Mouse (Mus musculus) lung, embryonic 15.5 days (tissue): Measurements from ENCODE around the gene Vmn2r85. TPM values are rescaled to one million over a fixed set of nuclear protein-coding genes. Genes with fewer than 3 reads are reported as not detected.
"Not testable (repeated sequence)": the region's sequence is repeated elsewhere in the genome, so short reads cannot be mapped to it uniquely, and the experiment has no call there.

Experiments used
- ATAC-seq: fragments of 200-750 bp; cut with Nextera tagmentation; 2 replicates; pipeline ENCODE4 v1.8.0; 2017; ENCODE audit warnings: moderate number of reproducible peaks, borderline replicate concordance; ENCODE audit not compliant: low FRiP score, low TSS enrichment; ENCODE audit errors: extremely low read depth
- H3K27ac ChIP-seq: fragments of 300-500 bp; sonication (generic); 2 replicates; pipeline ENCODE4 v1.5.1; 2015; ENCODE audit warnings: moderate library complexity, mild to moderate bottlenecking, inconsistent platforms
- H3K27me3 ChIP-seq: fragments of 300-500 bp; sonication (generic); 2 replicates; pipeline ENCODE4 v1.6.1; 2015; ENCODE audit warnings: inconsistent platforms
- H3K36me3 ChIP-seq: fragments of 300-500 bp; sonication (generic); 2 replicates; pipeline ENCODE4 v1.6.1; 2015; ENCODE audit warnings: inconsistent platforms
- H3K4me1 ChIP-seq: fragments of 300-500 bp; sonication (generic); 2 replicates; pipeline ENCODE4 v1.6.1; 2015; ENCODE audit warnings: inconsistent platforms
- H3K4me2 ChIP-seq: fragments of 300-500 bp; sonication (generic); 2 replicates; pipeline ENCODE4 v1.6.1; 2015; ENCODE audit warnings: inconsistent platforms, mild to moderate bottlenecking, moderate library complexity
- H3K4me3 ChIP-seq: fragments of 300-500 bp; sonication (generic); 2 replicates; pipeline ENCODE4 v1.5.1; 2015; ENCODE audit warnings: mild to moderate bottlenecking, inconsistent platforms
- H3K9ac ChIP-seq: fragments of 300-500 bp; sonication (generic); 2 replicates; pipeline ENCODE4 v1.6.1; 2015; ENCODE audit warnings: inconsistent platforms
- H3K9me3 ChIP-seq: fragments of 300-500 bp; sonication (generic); 2 replicates; pipeline ENCODE4 v1.6.1; 2016; ENCODE audit warnings: inconsistent platforms
- WGBS: fragments of 180-500 bp; shearing (Covaris S2); methylation state at CpG from one replicate; pipeline ENCODE4 v1.1.7; 2015; 5-methylcytosine and 5-hydroxymethylcytosine counted together
- polyA plus RNA-seq: library from polyadenylated mRNA; unstranded; fragments of >200 nt; fragmentation: Nextera tagmentation; extraction: Ambion mirVana; gene quantifications from 2 replicates; pipeline ENCODE4 v1.2.1, GENCODE M21; 2015

Gene Vmn2r85
- not detected in 2 replicates for polyA plus RNA-seq

DNA sequence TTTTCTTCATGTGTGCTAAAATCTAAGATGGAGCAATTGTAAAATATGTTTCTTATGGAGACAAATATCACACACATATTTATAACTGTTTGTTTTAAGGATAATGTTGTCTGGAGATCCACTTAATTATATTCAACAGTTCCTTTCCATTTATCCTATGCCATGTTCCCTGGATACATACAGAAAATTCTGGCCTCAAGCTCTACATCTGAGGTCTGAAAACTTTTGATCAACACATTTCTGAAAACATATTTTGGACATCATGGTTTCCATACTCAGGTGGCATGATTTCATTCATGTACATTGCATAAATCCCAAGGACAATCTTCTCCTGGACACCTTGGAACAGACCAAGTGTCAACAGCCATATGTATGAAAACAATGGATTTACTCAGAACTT lies at the start of gene Vmn2r85:
TSS of gene Vmn2r85 (minus strand) at position 101 of the 400 bp plus-strand sequence.
- H3K4me2 ChIP-seq, H3K27me3 ChIP-seq, H3K9ac ChIP-seq, H3K27ac ChIP-seq, H3K9me3 ChIP-seq, H3K4me3 ChIP-seq, ATAC-seq, H3K4me1 ChIP-seq, H3K36me3 ChIP-seq: not testable (repeated sequence)

DNA sequence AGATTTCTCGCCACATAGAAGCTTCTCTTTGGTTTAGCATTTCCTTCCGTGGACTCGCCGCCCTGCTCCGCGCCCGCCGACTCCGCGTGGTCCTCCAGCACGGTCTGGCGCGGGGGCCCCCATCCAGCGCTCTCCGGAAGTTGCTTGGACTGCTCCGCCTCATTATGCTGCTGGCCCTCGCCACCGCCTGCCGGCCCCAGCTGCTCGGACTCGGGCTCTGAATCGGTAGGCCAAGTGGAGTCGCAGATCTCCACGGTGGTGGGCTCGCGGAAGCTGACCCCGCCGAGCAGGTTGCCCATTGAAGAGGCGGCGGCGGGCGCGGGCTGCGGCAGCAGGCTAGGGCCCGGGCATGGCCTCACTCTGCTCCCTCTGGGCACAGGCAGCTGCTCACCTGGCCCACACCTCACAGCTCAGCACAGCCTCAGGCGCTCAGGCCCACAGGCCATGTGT lies 40.8 kb upstream of the Vmn2r85 start:
- 4% methylated on average over 36 of the region's 36 CpGs for WGBS
- no peaks in the 10 kb centered on the region for H3K4me1 ChIP-seq
- H3K36me3 ChIP-seq, result no peaks in the 10 kb centered on the region
- H3K4me3 ChIP-seq, result peak overlapping the region; percentile 41
- H3K9me3 ChIP-seq, result no peaks in the 10 kb centered on the region
- peak overlapping the region; percentile 89 for H3K4me2 ChIP-seq
- no peak overlapping the region for H3K27ac ChIP-seq
- peak; percentile 98 for ATAC-seq
- peak overlapping the region; percentile 56 for H3K9ac ChIP-seq
- H3K27me3 ChIP-seq, result no peaks in the 10 kb centered on the region

DNA sequence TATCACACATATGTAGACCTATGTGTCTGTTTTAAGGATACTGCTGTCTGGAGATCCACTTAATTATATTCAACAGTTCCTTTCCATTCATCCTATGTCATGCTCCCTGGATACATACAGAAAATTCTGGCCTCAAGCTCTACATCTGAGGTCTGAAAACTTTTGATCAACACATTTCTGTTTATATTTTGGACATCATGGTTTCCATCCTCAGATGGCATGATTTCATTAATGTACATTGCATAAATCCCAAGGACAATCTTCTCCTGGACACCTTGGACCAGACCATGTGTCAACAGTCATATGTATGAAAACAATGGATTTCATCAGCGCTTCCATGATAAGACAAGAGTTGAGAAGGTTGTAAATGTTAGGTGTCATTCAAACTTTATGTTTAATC lies 26.4 kb upstream of the Vmn2r85 start, which contains the start of gene Vmn2r86:
TSS of gene Vmn2r86 (minus strand) at position 101 of the 400 bp plus-strand sequence.
- H3K4me3 ChIP-seq, H3K9me3 ChIP-seq, ATAC-seq, H3K4me1 ChIP-seq, H3K27me3 ChIP-seq, H3K36me3 ChIP-seq, H3K27ac ChIP-seq, H3K9ac ChIP-seq, H3K4me2 ChIP-seq: not testable (repeated sequence)
- WGBS, result 76% methylated on average over 1 of the region's 1 CpGs

DNA sequence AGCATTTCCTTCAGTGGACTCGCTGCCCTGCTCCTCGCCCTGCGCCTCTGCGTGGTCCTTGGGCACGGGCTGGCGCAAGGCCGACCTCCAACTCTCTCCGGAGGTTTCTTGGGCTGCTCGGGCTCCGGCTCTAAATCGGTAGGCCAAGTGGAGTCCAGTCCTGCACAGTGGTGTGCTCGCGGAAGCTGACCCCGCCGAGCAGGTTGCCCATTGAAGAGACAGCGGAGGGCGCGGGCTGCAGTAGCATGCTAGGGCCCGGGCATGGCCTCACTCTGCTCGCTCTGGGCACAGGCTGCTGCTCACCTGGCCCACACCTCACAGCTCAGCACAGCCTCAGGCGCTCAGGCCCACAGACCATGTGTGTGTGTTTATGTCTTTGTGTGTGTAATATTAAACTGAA lies 15.3 kb upstream of the Vmn2r85 start:
- Histone ChIP-seq H3K9me3 (no peaks in the 10 kb centered on the region), H3K4me3 (no peak overlapping the region), H3K4me1 (no peaks in the 10 kb centered on the region), H3K4me2 (no peak overlapping the region), H3K36me3 (no peaks in the 10 kb centered on the region), H3K27ac (no peak overlapping the region), H3K27me3 (no peaks in the 10 kb centered on the region), H3K9ac (no peak overlapping the region)
- 85% methylated on average over 21 of the region's 21 CpGs for WGBS
- no peak for ATAC-seq

DNA sequence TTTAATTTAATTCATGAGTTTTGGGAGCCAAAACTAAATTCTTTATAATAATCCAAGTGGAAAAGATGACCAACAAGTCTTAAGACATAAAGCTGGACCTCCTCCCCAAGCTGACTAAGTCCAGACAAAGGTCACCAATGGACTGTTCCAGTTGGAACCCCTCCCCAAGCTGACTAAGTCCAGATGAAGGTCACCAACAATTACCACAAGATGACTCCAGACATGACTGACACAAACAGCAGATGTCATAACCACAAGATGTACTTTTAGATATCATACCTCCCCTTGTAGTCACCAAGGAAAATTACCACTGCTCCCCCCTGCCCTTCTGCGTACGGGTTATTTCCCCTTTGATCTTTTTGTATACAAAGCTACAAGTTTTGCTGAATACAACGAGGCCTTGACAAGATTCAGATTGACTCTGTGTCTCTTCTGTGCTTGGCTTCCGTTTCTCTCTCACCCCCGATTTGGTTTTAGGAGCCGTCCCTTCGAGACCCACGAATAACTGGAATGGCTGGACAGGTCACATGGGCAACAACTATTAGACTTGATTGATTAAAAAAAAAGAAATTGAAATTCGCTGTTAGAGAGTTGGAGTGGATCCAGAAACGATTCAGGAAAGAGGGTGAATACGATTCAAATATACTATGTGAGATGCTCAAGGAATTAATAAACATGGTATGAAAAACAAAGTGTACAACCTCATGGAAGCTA lies 4.8 kb upstream of the Vmn2r85 start:
- H3K9me3 ChIP-seq, result not testable (repeated sequence)

DNA sequence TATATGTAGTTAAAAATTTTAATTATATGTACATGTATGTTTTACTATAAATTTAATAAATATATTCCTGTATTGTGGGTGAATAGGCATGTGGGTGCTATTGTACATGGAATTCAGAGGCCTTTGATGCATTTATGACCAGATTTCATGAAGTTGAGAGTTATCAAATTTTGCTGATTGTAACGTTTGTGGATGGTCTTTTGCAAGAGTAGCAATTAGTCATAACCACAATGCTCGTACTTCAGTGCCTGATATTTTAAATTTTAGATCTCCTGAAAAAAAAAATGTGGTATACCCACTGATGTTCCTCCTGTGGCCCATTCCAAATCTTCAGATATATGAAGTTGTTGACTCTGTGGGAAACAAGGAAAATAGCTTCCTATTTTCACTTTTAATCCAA lies 7.1 kb downstream of the Vmn2r85 start:
- H3K36me3 ChIP-seq, H3K9me3 ChIP-seq, H3K4me1 ChIP-seq, H3K9ac ChIP-seq, H3K27ac ChIP-seq, ATAC-seq, H3K4me3 ChIP-seq, H3K27me3 ChIP-seq, H3K4me2 ChIP-seq: not testable (repeated sequence)
- WGBS, result 63% methylated on average over 2 of the region's 2 CpGs

More for the DNA sequence above, 4.8 kb upstream of the Vmn2r85 start:
- not testable (repeated sequence) for H3K4me1 ChIP-seq, H3K9ac ChIP-seq, H3K27me3 ChIP-seq, H3K36me3 ChIP-seq, H3K27ac ChIP-seq, ATAC-seq, H3K4me2 ChIP-seq, H3K4me3 ChIP-seq
- WGBS, result 77% methylated on average over 11 of the region's 11 CpGs

DNA sequence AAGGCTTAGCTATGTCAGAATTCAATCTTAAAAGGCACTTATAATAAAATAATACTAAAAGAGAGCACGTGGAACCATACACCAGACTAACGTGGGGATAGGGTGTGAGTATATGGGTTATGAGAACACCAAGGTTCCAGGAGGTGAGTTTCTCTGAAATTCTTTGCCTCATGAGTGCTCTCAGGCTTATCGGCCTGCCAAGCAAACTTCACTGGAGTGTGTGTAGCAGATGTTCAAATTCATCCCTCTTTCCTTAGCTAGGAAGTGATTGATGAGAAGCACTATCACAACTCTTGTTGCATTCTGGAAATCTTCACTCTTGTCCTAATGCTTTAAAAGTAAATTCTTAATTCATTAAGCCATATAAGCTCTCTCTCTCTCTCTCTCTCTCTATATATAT lies 9.1 kb downstream of the Vmn2r85 start:
- WGBS, result 73% methylated on average over 3 of the region's 3 CpGs
- H3K4me1 ChIP-seq, result no peaks in the 10 kb centered on the region
- no peaks in the 10 kb centered on the region for H3K27me3 ChIP-seq
- no peak overlapping the region for H3K4me3 ChIP-seq
- ATAC-seq, result no peak
- H3K9me3 ChIP-seq, result no peaks in the 10 kb centered on the region
- no peak overlapping the region for H3K4me2 ChIP-seq
- H3K36me3 ChIP-seq, result no peaks in the 10 kb centered on the region
- no peak overlapping the region for H3K9ac ChIP-seq
- no peak overlapping the region for H3K27ac ChIP-seq

DNA sequence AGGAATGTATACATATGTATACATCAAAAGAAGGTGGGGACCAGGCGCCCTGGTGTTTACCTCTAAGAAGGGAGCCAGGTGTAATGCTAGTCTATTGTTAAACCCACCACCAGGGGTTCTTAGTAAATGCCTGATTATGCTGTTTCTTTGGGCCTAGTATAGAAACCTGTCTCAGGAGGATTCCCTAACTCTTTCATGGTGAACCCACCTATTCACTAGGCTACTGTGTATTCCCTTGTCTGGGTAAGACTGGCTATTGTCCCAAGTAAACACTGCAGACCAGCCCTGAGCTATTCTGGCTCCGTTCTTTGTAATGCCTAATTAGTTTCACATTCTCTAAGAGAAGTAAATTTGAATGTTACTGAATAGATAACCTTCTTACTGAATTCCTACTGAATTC lies 9.5 kb downstream of the Vmn2r85 start:
- H3K9ac ChIP-seq, H3K4me2 ChIP-seq, H3K9me3 ChIP-seq, H3K4me1 ChIP-seq, ATAC-seq, H3K4me3 ChIP-seq, H3K27ac ChIP-seq, H3K36me3 ChIP-seq, H3K27me3 ChIP-seq: not testable (repeated sequence)
- WGBS, result 57% methylated on average over 2 of the region's 2 CpGs

DNA sequence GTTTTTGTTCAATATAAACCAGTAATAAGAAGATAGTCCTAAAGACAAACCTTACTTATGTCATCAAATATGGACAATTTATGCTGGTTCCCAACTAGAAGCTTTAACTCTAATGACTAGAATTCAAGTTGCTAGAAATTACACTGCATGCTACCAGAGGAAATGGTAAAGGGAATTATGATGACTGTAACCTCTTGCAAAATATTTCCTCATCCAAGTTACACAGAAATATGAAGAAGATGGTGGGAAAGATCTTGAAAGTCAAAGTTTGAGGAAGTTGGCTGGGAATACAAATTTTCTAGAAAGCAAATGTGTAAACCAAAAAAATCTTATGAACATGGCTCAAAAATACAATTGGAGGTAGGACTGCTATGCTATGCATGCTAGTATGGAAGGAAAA lies 13.2 kb downstream of the Vmn2r85 start:
- H3K4me3 ChIP-seq, H3K36me3 ChIP-seq, ATAC-seq, H3K27me3 ChIP-seq, H3K4me2 ChIP-seq, H3K9me3 ChIP-seq, H3K27ac ChIP-seq, H3K9ac ChIP-seq, H3K4me1 ChIP-seq: not testable (repeated sequence)

DNA sequence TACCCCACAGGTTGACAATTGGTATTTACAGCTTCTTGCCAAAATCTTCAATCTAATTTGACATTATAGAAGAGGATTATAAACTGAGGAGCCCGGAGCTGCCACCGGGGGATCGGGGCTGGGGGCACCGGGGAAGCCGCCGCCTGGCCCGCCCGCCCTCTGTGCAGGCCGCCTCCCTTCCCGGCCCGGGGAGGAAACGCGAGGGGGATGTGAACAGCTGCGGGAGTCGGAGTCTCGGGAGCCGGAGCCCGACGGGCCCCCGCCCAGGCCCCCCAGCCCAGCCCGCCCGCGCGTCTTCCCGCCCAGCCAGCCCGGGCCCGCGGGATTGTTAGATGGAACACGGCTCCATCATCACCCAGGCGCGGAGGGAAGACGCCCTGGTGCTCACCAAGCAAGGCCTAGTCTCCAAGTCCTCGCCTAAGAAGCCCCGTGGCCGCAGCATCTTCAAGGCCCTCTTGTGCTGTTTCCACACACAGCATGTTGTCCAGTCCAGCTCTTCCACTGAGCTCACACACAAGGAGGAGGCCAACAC lies 17.3 kb downstream of the Vmn2r85 start:
- H3K9ac ChIP-seq, H3K4me3 ChIP-seq, H3K4me1 ChIP-seq, H3K4me2 ChIP-seq, H3K27me3 ChIP-seq, H3K27ac ChIP-seq, H3K9me3 ChIP-seq, H3K36me3 ChIP-seq: not testable (repeated sequence)
- WGBS, result 57% methylated on average over 28 of the region's 35 CpGs
- ATAC-seq, result peak; percentile 49; the same call in 1 of the 2 replicates

DNA sequence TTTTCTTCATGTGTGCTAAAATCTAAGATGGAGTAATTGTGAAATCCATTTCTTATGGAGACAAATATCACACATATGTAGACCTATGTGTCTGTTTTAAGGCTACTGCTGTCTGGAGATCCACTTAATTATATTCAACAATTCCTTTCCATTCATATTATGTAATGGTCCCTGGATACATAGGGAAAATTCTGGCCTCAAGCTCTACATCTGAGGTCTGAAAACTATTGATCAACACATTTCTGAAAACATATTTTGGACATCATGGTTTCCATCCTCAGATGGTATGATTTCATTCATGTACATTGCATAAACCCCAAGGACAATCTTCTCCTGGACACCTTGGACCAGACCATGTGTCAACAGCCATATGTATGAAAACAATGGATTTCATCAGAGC lies 35.3 kb downstream of the Vmn2r85 start, which contains the start of gene Vmn2r84:
TSS of gene Vmn2r84 (minus strand) at position 101 of the 400 bp plus-strand sequence.
- no peak for ATAC-seq
- Histone ChIP-seq H3K4me1 (no peaks in the 10 kb centered on the region), H3K4me3 (no peak within 1 kb of the TSS), H3K4me2 (no peak within 1 kb of the TSS), H3K27me3 (no peaks in the 10 kb centered on the region), H3K9ac (no peak within 1 kb of the TSS), H3K27ac (no peak within 1 kb of the TSS), H3K36me3 (no peaks in the 10 kb centered on the region), H3K9me3 (no peaks in the 10 kb centered on the region)

DNA sequence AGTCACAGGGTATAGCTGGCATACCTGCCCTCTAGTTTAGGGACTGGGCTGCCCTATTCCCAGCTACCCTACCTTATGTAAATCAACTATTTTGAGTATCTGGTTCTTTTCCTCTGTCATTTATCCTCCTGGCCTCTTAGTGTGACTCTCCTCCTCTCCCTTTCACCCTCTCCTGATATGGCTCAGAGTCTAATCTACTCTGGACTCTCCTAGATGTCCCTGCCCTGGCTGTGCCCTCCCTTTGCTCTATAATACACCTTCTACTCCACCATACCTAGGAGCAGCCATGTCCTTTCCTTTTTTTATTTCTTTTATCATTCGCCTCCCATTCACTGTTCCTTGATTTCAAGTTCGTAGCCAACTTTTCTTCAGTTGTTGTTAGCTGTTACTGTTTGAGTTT lies 54.4 kb downstream of the Vmn2r85 start:
- ATAC-seq, result no peak
- Histone ChIP-seq H3K4me1 (no peaks in the 10 kb centered on the region), H3K27ac (no peak overlapping the region), H3K4me2 (no peak overlapping the region), H3K4me3 (no peak overlapping the region), H3K9ac (no peak overlapping the region), H3K9me3 (no peaks in the 10 kb centered on the region), H3K36me3 (no peaks in the 10 kb centered on the region), H3K27me3 (no peaks in the 10 kb centered on the region)
- WGBS, result 74% methylated on average over 2 of the region's 2 CpGs
